Mouse (Mus musculus) adrenal gland (tissue): Measurements from ENCODE around the gene Slc6a16.

Experiments
- intact Hi-C: fragments of 180-260 bp; cut with DNase I; formaldehyde crosslinking; loops from one replicate; pipeline ENCODE4 v1.15.1; 2025

Slc6a16 gene

DNA sequence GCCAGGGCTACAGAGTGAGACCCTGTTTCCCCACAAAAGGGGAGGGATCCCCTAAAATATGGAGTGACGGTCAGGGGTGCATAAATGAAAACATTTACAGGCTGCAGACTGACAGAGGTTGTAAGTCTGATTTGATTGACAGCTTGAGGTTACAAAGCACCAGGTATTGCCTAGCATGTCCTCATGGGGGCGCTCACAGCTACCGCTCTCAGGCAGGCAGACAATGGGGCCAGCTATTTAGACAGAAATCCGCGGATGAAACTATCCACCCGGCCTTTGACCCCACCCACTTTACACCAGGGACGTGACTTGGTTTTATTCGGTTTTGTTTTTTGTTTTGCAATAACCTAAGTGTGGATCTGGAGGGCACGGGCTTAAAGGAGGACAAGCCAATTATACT lies 68.6 kb downstream of the Slc6a16 start:
- intact Hi-C loops: loop anchor here (5.0 kb wide), 1 partner anchor 88 kb away; the partner anchor contains the start of gene Snrnp70

DNA sequence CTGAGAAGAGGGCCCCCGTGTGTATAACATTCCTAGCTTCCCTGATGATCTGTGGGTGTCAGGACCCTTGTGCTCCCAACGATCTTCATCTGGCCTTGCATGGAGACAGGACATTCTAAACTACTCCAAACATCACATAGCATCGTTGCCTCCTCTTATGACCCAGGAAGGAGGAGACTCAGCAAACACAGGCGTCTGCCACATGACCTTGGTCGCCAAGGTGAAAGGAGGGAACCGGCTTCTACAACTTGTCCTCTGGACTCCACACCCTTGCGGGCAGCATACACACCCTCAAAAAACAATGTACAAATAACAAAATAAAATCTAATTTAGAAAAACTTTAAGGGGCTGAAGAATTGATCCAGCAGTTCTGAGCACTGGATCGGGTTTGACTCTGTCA lies 71.1 kb downstream of the Slc6a16 start:
- intact Hi-C loops: no loop called here

DNA sequence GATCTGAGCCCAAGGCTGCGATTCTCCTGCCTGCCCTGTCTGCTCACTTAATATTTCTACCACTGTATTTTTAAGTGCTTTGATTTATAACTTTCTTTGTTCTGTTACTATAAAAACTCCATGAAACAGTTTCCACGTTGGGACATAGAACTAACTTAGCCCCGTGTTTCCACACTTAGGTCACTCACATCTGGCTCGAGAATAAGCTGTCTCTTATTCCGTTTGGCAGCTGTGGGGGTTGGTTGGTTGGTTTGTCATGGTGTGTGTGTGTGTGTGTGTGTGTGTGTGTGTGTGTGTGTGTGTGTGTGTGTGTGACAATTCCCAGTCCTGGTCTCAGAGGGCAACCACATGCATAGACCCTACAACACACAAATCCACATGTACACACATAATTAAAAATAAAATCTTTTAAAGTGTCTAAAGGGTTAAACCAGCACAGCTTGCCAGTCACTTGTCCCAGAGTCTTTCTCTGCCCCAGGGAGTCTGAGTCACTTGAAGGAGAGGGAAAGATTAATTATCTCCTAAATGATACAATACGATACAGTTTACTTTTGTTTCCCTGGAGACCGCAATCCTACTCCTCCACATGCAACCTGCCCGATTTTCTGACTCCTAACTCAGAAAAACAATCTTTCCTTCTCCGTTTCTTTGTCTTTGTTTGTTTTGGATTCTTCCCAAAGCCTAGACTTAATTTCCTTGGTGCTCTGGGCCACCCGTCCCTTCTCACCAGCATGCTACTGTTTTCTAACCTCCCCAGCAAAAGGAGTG lies 72.0 kb downstream of the Slc6a16 start:
- intact Hi-C loops: no loop called here

DNA sequence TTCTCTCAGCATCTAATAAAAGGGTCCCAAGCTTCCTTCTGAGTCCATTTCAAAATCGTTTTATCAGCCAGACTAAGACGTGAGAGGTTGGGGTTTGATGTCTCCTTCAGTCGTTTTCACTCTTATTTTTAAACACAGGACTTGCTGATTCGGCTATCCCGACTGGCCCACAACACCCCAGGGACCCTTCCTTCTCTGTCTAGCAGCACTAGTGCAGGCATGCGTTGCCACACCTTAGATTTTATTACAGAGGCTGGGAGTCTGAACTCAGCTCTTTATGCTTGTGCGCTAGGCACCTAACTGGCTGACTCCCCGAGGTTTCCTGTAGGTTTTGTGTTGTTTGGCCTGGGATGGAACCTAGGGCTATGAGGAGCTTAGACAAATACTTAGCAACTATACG lies 72.6 kb downstream of the Slc6a16 start:
- intact Hi-C loops: no loop called here

DNA sequence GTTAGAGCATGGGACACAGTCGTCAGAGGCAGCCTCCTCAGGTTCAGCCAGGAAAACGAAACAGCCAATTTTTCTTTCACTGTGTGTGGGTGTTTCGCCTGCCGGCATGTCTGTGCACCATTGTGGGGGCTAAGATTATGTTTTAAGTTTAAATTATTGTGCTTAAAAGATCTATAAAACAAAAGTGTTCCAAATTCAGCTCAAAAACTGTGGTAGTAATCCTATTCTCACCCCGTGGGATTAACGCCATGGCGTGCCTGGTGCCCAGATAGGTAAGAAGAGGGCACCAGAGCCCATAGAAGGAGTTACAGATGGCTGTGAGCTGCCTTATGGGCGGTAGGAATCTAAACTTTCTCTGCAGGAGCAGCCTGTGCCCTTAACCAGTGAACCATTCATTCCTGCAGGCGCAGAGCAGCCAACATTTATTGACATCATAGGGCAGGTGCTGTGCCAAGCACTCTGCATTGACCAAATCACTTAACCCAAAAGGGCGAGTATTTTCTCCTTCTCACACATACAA lies 74.4 kb downstream of the Slc6a16 start:
- intact Hi-C loops: no loop called here

DNA sequence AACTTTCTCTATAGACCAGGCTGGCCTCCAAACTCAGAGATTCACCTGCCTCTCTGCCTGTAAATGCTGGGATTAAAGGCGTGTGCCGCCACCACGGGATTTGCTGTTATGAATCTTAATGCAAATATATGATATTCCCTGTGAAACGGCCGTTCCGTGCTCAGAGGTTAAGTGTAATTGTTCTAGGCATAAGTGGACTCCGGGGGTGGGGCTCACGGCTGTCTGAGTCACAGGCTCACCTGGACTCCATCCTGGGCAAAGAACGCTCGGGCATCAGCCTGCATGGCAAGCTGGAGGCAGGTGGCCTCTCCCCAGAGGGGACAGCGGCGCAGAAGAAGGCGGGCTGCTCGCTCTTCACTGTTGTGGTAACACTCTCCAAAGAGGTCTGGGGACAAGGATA lies 75.7 kb downstream of the Slc6a16 start:
- intact Hi-C loops: no loop called here

DNA sequence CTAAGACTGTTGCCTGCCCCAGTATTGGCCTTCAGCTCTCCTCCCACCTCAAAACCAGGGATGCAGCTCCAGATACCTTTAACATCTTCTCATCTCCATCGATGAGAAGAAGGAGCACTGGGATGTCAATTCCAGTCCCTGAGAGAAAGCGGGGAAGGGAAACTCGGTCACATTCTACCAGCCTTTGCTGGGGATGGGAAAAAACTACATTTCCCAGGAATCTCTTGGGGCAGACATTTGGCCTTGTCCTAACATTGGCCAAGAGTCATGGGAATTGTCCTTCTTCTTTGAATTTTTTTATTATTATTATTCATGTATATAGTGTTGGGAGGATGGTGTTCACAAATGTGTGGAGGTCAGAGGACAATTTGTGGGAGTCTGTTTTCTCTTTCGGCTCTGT lies 81.4 kb downstream of the Slc6a16 start:
- intact Hi-C loops: no loop called here
